Mouse (Mus musculus): ENCODE measurements around the gene Txndc2.

DNA sequence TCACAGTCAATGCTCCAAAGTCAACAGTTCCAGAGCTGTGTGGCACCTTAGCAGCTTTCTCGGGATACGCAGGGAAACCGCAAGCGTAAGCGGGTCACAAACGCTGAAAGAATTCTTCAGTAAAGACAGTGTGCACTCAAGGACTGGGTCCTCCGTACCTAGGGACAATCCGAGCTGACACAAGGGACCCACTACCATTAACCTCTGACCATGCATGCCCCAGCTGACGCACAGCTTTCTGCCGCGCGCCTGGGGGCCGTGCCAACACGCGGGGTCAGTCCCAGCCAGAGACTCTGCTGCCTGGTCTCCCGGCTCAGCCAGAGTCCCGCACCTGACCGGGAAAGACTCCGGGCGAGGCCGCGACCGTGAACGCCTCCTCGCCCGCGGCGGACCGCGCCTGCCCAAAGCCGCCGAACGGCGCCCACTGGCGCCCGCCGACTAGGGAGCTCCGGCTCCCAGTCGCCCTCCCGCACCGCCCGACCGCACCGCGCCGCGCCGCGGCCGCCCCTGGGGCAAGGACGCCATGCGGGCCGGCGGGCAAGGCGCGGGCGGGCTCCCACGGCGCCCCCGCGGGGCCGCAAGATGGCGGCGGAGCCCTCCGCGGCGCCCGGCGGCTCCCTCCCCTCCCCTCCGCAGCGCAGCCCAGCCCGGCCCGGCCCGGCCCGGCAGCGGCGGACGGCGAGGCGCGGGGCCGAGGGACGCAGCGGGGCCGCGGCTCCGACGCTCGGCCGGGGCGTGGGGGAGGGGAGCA lies 29.4 kb downstream of the Txndc2 start:
- TF ChIP-seq CTCF (IDR thresholded peaks at IDR 0.05; ENCODE audit: low read depth) (no peak), EP300 (IDR thresholded peaks at IDR 0.05; ENCODE audit: low read depth) (no peak)
